Mouse (Mus musculus): ENCODE results near the gene Obp2b.
"Not testable (repeated sequence)": the region's sequence is repeated elsewhere in the genome, so short reads cannot be mapped to it uniquely, and the experiment has no call there.

DNA sequence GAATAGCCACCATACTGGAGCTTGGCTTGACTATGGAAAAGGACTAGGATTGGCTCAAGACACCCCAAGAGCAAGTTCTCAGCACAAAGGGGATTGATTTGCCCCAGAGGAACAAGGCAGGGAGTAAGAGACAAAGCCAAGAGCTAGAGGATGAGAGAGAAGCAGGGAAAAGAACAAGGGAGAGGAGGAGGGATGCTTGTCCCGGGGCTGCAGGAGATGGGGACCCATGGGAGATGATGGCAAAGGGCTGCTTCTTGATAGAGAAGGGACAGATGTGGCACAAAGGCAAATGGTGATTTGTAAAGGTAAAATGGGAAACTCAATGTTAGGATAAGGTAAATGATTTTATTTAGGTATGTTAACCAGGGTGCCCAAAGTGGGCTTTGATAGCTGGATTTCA lies 27.8 kb upstream of the Obp2b start:
- TF ChIP-seq CTCF (IDR thresholded peaks at IDR 0.05; ENCODE audit: control insufficient read depth, insufficient read depth, low read length); POLR2A (IDR thresholded peaks at IDR 0.05; ENCODE audit: borderline replicate concordance, control insufficient read depth, low read depth, low read length): not testable (repeated sequence)
